Mouse (Mus musculus) layer of hippocampus, postnatal 14 days (tissue): ENCODE data around the gene A930009A15Rik. TPM values are rescaled to one million over a fixed set of nuclear protein-coding genes. Genes with fewer than 3 reads are reported as not detected.

ENCODE experiments used
- DNase-seq, 2 experiments: peaks; one replicate each; pipeline ENCODE4 v3.0.0; 2021 to 2022; ENCODE audit warnings: low spot score in 2 of 2, mixed read lengths in 1 of 2
- total RNA-seq, 2 experiments: library from RNA; stranded (reverse); gene quantifications; 2 replicates each; pipeline ENCODE4 v1.2.3; 2021

Gene A930009A15Rik
- total RNA-seq, 2 experiments from 2014 or later = 0.79 to 1.9 TPM

DNA sequence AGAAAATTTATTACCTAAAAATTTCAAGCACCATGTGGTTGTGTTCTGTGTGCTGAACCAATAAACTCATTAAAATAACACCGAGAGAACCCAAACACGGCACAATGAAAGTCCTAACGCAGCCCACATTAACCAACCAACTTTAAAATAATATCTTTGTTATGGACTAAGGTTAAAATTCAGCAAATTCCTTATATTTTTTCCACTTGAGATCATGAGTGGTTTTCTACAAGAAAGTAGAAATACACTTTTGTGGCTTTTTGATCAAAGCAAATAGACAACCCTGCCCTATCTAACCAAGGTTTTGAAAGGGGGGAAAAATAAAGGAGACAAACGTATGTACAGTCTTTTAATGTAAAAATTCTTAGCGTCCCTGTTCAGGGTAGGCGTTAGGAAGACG lies 9.3 kb downstream of the A930009A15Rik start:
- DNase-seq = no peak

- DNase-seq = no peak
Measured at GRCm38 (mm10) chr10:115579494-115579893, 9.7 kb downstream of the A930009A15Rik start.

GRCm38 (mm10) chr10:115581971-115582370 lies 12.2 kb downstream of the A930009A15Rik start:
- DNase-seq = no peak

DNA sequence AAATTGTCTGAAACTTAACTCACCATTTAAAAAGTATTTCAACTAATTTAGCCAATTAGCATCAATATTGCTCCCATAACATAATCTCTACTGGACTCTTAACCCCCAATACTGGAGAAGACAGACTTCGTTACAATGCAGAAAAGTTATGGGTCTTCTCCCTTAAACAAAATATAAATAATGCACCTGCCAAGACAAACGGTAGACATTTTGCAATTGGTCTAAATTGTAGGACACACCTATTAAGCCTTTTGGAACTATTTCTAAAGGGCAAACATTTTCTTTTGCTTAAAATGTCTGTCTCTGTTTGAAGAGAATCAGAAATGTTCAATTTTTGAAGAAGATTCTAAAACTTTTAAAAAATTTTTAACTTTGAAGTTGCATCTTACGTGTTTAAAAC lies 13.3 kb downstream of the A930009A15Rik start:
- DNase-seq = no peak

DNA sequence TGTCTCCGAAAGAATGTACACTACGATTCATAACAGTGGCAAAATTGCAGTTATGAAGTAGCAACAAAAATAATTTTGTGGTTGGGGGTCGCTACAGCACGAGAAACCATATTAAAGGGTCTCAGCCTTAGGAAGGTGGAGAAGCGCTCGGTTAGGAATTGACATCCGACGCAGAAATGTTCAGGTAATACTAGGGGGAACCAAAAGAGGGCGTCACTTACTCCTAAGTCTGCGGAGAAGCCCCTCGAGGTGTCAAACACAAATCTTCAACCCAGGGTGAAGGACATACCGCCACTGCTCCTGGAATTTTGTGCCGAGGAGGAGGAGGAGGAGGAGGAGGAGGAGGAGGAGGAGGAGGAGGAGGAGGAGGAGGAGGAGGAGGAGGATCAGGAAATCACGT lies 14.9 kb downstream of the A930009A15Rik start:
- DNase-seq = no peak

GRCm38 (mm10) chr10:115585491-115586245 lies 15.9 kb downstream of the A930009A15Rik start:
- no peak for DNase-seq

DNA sequence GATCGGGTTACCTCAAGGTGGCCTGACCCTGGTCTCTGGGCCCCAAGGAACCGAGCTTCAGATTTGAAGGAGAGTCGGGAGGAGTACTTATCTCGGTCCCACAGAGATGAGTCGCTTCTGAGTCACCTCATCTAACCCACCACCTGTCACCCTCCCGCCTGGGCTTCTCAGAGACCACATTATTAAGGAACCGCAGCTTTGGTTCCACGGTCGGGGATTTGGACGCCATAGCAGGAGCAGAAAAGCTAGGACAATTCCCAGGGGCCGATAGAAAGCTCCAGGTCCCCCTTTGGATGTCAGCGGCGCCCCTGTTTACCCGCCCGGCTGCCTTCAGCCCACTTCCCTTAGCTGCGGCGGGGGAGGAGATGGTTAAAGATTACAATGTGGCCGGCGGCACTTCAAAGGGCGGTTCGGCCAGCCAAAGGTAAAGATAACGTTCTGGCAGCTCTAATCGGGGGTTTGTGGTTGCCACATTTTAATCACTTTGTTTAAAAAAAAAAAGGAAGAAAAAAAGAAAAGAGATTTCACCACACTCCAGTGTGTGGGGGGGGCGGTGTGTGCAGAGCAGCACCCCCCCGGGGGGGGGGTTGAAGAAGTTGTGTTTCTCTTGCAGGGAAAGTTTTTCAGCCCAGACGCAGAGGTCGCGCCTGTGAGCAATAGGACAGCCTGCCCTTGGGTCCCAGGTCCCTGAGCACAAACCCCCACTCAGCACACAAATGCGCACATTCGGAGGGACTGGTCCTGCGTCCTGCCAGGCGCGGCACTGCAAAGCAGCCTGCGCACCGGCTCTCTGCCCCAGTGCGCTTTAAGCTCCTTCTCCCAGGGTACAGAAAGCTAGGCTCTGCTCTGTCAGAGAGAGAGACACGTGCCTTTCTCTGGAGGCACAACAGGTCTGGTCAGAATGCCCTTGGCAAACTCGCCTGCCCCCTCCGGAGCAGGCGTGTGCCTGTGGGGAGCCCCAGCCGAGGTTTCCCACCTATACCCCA lies 16.8 kb downstream of the A930009A15Rik start:
- DNase-seq = no peak

- DNase-seq = peak; percentile 39 to 44
Measured at GRCm38 (mm10) chr10:115587301-115587969, 17.6 kb downstream of the A930009A15Rik start, which contains the start of gene Lgr5. Gene Lgr5, minus strand, starts transcription at chr10:115587780.

DNA sequence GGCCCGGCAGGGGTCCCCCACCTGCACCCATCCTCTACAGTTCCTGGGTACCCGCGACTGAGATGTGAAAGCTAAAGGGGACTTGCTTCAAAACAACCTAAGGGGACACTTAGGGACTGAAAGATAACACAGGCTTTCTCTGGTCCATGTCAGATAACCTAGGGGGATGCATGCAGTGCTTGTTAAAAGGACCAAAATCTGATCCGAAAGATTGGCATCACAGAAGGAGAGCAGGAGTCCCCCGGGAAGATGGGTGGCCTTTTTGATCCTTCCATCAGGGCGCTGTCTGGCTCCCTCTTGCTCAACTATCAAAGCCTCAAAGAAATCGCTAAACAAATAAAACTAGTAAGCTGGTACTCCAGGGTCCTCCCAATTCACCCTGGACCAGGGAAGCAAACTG lies 18.2 kb downstream of the A930009A15Rik start:
- DNase-seq = no peak

GRCm38 (mm10) chr10:115593221-115593620 lies 23.4 kb downstream of the A930009A15Rik start:
- DNase-seq = no peak

DNA sequence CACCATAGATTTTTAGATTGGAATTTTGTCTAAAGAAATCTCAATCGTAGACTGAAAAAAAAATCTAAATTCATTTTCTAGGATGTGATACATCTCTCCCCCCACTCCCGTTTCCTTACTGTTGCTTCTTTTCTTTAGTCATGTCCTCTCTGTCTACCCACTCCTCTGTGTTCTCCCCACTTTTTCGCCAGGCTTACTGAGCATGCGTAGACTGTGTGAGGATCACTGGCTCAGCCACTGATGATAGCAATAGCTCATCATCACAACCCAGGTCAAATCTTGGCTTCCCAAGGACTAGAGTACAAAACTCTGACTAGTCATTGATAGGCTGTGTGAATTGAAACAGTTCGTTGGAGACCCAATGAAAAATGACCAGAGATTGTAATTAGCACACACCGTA lies 23.9 kb downstream of the A930009A15Rik start:
- no peak for DNase-seq

- DNase-seq = no peak
Measured at GRCm38 (mm10) chr10:115595748-115596147, 26.0 kb downstream of the A930009A15Rik start.

DNA sequence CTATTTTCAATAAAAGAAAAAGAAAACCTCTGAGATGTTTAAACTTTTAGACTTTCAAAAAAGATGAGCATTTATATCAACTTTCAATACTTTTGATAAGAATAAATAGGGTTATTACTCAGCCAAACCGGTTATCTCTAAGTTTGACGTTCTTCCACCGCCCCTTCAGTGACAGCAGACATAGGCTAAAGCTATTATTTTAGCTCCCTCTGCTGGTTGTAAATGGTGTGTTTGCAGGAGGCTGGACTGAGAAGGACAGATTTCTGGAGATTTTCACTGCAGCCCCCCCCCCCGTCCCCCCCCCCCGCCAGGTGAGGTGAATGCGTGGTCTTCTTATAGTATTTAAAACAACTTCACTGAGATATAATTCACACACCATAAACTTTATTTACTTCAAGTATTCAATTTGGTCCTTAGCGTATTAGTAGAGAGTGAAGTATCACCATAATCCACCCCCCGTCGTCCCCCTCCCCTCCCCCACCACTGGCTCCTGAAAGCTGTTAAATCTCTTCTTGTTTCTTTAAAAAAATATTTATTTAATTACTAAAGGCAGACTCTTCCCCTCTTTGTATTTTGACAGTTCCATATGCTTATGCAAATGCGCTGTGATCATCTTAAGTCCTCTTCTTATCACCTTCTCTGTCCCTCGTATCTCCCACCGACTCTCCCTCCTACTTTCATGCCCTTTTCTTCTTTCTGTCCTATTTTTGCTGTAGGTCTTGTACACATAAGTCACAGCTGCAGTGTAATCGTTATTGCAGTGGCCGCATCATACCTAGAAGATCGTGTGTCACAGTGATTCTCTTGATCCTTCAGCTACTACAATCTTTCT lies 47.9 kb downstream of the A930009A15Rik start:
- peak in 1 of 2 experiments; percentile 57 for DNase-seq

- no peak for DNase-seq
Measured at GRCm38 (mm10) chr10:115618288-115618856, 48.6 kb downstream of the A930009A15Rik start.

GRCm38 (mm10) chr10:115623481-115623880 lies 53.7 kb downstream of the A930009A15Rik start:
- no peak for DNase-seq

GRCm38 (mm10) chr10:115623956-115624671 lies 54.3 kb downstream of the A930009A15Rik start:
- DNase-seq = peak; percentile 8 to 34

DNA sequence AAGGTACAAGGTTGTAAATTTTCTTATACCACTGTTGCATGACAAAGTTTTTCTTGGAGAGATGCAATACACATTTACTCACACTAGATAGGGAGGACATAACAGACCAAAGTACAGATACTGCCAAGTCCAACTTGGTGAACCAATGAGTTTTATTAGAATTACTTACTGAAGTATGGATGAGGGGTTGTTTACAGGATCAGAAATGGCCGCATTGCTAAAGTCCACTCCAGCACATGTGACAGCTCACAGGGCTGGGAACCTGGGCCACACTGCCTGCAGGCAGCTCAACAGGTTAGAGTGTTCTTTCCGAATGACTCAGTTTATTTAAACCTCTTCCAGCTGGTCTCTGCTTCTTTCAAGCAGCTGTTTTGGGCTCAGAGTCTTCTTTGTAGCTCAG lies 55.2 kb downstream of the A930009A15Rik start:
- DNase-seq = no peak

- DNase-seq = no peak
Measured at GRCm38 (mm10) chr10:115626678-115627077, 56.9 kb downstream of the A930009A15Rik start.
